Mouse (Mus musculus): ENCODE measurements around the gene Krtap10-10.
A peak's percentile ranks its signal among the peaks of the same experiment; 100 is the strongest.

Krtap10-10 gene

GRCm38 (mm10) chr10:77869651-77870050, 33.9 kb downstream of the Krtap10-10 start:
- DNase-seq: no peak

- peak; percentile 43 for DNase-seq
Observed at GRCm38 (mm10) chr10:77878985-77879384, 43.2 kb downstream of the Krtap10-10 start.

- no peak for DNase-seq
Observed at GRCm38 (mm10) chr10:77880305-77880704, 44.6 kb downstream of the Krtap10-10 start.

- no peak for DNase-seq
Observed at GRCm38 (mm10) chr10:77882553-77882952, 46.8 kb downstream of the Krtap10-10 start.

- DNase-seq: no peak
Observed at GRCm38 (mm10) chr10:77886007-77886747, 50.4 kb downstream of the Krtap10-10 start.
